Mouse (Mus musculus): ENCODE data around the gene Gm9821.

Gm9821 gene

DNA sequence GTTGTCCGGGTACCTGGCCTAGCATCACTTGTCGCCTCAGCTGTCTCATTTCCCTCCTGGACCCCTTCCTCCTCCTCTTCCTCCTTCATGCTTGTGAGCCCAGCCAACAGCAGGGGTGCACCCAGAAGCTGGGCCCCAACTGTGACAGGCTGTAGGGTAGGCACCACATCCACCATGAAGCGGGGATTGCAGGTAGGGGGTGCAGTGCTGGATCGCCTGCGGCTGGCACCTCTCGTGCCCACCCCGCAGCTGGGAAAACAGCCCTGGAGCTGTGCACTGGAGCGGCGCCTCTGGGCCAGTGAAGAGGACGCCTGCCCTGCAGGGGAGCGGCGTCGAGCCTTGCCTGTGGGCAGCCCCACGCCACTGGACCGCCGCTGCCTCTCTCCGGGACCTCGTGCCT lies at the start of gene Gm9821:
Gene Gm9821, plus strand, starts transcription at position 221 of the 400 bp plus-strand sequence.
- no peak for DNase-seq (ENCODE audit: low spot score)

- DNase-seq (ENCODE audit: low spot score): no peak
Measured at GRCm38 (mm10) chr2:91897968-91898367, 47.5 kb upstream of the Gm9821 start.

GRCm38 (mm10) chr2:91899141-91899540 lies 46.4 kb upstream of the Gm9821 start:
- no peak for DNase-seq (ENCODE audit: low spot score)

- no peak for DNase-seq (ENCODE audit: low spot score)
Measured at GRCm38 (mm10) chr2:91900431-91900830, 45.1 kb upstream of the Gm9821 start.

GRCm38 (mm10) chr2:91902336-91902735 lies 43.2 kb upstream of the Gm9821 start:
- no peak for DNase-seq (ENCODE audit: low spot score)

DNA sequence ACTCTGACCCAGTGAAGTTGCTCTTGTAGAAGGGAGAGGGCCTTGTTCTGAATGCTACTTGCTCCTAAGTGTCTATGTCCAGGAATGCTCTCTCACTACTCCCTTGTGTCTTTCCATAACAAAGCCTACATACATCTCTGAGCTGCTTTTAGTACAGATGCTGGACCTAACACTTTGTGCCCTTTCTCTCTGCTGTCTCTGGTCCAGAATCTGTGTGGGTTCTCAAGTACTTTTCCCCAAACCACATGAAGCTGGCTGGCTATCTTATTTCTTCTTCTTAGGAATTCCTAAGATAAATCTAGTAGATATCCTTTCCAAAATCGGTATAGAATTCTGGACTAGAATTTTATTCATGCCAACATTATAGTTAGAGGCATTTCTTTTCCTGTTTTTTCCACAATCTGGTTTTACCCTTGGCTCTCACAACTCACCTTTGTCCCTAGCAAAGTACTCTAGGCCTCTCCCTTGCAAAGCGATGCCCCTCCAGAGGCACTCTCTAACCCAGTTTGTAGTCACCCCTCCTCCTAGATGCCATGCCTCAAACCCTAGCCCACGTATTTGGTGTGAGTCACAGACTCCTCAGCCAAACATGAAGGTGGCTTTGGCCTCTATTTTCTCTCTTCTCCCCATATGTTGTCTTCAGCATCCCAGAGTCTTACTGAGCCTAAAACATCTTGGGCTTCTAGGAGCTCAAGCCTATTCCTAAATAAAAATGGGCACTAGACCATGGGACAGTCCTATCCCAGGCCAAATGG lies 42.2 kb upstream of the Gm9821 start:
- DNase-seq (ENCODE audit: low spot score): no peak

GRCm38 (mm10) chr2:91904618-91905307 lies 40.7 kb upstream of the Gm9821 start:
- DNase-seq (ENCODE audit: low spot score): no peak

GRCm38 (mm10) chr2:91906141-91906540 lies 39.4 kb upstream of the Gm9821 start:
- DNase-seq (ENCODE audit: low spot score): no peak

DNA sequence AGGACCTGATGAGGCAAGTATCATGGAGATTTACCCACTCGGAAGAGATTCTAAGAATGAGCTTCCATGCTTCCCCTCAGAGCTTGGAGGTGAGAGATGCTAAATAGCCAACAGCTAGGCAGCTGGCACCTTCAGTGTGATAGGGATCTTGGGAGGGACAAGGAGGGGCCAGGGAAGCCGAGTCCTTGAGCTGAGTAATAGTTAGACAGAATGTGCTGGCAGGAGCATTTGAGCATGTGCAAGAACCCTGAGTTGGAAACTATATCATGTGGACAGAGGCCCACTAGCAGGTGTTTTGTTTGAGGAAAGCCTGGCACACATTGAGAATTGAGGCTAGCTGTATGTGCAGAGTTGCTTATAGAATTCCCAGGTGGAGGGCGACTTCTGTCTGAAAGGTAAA lies 32.9 kb upstream of the Gm9821 start:
- no peak for DNase-seq (ENCODE audit: low spot score)

- DNase-seq (ENCODE audit: low spot score): no peak
Measured at GRCm38 (mm10) chr2:91913328-91914110, 32.0 kb upstream of the Gm9821 start.

DNA sequence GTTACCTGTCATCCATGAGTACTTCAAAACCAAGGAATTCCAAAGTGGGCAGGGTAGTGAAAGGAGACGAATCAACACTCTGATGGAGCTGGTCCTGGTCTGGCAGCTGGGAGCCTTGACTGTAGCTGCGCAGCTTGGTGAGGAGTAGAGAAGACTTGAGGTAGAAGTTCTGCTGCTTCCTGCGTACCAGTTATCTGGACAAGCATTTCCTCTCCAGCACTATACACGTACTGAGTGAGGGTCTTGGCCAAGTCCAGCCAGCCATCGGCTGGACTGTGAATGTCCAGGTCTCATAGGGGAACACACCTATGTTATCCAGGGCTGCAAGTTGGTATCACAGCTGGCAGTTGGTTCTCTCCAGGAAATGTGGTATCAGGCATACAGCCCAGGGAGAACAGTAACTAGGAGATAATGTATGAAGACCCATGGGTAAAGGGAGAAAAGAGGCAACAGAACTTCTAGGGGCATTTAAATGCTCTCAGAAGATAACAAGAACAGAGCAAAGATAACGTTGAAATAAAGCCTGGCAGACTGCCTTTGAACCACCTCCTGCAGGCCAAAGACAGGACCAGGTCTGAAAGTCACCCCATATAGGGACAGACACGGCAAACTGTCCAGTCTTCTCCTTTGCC lies 29.0 kb upstream of the Gm9821 start:
- no peak for DNase-seq (ENCODE audit: low spot score)

DNA sequence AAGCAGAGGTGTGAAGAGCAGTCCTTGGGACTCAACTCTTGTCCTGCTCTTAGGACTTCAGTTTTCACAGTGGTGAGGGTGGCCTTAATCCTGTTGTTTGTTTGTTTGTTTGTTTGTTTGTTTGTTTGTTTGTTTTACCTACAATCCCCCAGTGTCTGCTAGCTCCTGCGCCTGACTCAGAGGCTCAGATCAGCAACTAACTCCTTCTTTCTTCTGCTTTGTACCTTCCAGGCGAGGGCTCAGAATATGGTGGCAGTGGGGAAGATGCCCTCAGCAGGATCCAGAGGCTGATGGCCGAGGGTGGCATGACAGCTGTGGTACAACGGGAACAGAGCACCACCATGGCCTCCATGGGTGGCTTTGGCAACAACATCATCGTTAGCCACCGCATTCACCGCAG lies 28.4 kb upstream of the Gm9821 start:
- no peak for DNase-seq (ENCODE audit: low spot score)

DNA sequence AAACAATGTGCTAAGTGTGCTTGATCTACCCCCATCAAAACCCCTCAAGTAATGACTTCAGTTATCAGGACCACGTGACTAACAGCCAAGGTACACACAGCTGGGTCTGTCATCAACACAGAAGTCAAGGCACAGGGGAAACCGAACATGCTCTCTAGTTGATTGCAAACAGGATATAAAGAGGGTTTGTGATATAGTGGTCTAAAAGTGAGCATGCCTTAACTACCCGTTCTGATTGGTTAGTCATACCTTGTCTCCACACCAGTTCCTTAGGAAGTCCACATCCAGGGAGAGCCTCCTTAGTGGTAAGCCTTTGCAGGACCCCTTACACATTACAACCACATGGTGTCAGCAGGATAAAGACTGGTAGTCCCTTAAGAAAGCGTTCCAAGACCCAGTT lies 25.4 kb upstream of the Gm9821 start:
- no peak for DNase-seq (ENCODE audit: low spot score)

DNA sequence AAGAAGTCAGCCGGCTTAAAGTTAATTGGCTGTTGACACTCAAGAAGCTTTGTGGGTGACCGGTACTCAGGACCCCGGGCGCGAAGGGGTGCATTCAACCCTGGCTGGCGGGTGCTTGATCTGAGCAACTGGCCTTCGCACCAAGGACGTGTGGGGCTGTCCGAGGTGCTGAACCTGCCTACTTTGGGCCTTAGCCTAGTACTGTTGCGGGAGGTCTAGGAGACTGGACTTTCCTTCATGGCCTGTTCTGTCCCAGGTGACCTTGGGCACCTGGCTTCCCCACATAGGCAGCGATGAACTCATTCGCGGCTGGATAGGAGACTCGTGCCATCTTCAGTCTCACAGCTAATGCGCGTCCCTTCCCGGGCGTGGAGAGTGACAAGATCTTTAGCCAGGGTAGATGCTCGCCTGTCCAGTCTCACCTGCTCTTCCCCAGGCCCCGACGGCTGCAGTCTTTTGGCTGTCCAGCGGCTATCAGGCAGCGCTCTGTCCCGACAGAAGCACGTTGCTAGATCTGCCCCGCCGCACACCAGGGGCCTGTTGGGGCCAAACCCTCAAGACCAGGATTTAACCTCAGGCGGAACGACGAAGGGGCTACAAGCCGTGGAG lies 24.2 kb upstream of the Gm9821 start:
- DNase-seq (ENCODE audit: low spot score): peak; percentile 73

DNA sequence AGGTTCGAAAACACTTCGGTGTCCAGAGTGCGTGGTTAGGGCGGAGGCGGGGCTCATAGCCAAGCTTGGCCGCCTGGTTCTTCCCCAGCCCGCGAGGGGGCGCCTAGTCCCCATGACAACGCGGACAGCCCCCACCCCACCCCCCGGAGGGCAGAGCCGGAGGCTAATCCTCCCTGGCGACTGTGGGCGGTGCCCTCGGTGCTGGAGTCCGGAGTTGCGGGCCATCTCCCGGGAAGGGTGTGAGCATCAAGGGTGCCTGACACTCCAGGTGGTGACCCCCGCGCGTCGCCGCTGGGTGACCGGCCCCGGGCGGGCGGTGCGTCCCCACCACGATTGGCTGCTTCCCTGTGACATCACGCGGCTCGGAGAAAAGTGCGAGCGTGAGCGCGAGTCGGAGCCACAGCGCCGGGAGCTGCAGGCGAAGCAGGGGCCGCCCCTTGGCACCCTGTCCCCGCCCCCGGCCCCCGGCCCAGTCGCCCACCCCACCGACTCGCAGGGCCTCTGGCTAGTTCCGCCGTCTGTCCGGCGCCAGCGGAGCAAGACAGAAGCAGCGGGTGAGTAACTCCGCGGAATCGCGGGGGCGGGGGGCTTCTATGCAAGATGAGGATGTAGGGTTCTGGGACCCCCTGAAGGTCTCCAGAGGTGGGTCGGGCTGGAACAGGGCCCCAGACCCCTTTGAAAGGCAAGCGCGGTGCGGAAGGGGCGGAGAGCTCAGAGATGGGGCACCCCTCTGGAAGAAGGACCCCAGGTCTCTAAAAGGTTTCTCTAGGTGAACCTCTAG lies 23.5 kb upstream of the Gm9821 start:
- DNase-seq (ENCODE audit: low spot score): peak; percentile 84

- peak; percentile 36 for DNase-seq (ENCODE audit: low spot score)
Measured at GRCm38 (mm10) chr2:91922586-91923414, 22.7 kb upstream of the Gm9821 start.

DNA sequence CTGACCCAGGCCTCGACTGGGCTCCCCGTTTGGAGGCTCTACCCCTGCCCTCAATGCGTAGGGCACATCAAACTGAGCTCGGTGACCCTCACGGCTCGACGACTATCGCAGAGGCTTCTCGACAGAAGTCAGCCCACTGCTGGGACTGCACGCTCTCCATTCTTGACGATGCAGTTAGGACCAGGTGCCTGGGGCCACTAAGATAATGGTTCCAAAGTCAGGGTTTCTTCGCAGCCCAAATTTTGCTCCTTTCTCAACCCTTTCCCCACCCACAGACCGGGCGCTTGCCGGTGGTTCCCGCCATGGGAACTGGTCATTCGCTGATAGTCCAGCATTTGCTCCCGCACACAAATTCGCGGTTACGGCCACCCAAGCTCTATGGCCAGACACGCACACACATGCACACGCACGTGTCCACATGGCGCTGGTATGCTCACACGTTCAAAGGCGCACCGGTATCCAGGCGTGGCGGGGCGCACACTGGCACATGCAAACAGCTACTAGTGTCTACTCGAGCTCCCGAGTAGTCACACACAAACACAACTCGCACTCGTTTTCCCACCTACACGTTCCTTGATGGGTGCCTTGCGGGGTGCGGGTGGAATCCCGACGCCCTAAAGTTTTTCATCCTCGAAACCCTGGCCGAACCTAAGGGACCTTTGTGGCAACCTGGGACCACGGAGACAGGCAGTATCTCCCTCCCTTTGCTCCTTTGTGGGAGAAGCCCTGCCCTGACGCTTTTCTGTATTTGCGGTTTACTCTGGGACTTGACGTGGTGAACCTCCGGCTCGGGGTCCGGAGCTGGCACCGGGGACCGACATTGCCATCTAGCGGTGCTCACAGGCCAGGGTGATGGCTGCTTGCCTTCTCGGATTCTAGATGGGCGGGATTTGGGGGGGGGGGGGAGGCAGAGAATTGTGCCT lies 21.8 kb upstream of the Gm9821 start:
- peak; percentile 87 for DNase-seq (ENCODE audit: low spot score)

GRCm38 (mm10) chr2:91924726-91925125 lies 20.8 kb upstream of the Gm9821 start:
- no peak for DNase-seq (ENCODE audit: low spot score)

DNA sequence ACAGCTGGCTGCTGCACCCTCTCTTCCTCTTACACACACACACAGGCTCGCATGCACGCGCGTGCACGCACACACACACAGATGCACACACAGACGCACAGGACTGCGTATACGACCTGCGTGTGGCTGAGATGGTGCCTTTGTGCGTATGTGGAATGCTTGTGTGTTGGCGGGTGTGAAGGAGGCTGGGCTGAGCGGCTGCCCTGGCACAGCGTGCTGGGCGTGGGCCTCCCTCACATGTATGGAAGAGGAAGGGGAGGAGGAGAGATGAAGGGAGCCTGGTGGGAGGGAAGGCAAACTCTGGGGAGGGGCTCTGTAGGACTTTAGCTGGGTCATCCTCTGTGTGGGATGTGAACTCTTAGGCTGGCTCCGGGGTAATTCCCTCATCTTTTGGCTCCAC lies 20.1 kb upstream of the Gm9821 start:
- no peak for DNase-seq (ENCODE audit: low spot score)

Measured in embryo, embryonic 10.5 days (tissue).